Mouse (Mus musculus) kidney, embryonic 14.5 days (tissue): Measurements from ENCODE around the gene Zfp212. TPM values are rescaled to one million over a fixed set of nuclear protein-coding genes. Genes with fewer than 3 reads are reported as not detected.
"Not testable (repeated sequence)": the region's sequence is repeated elsewhere in the genome, so short reads cannot be mapped to it uniquely, and the experiment has no call there.

Source experiments
- ATAC-seq: fragments of 200-750 bp; cut with Nextera tagmentation; 2 replicates; pipeline ENCODE4 v1.8.0; 2017; ENCODE audit warnings: moderate number of reproducible peaks, mild to moderate bottlenecking, moderate TSS enrichment, moderate library complexity; ENCODE audit not compliant: low FRiP score, low TSS enrichment
- H3K27ac ChIP-seq: fragments of 300-500 bp; sonication (generic); 2 replicates; pipeline ENCODE4 v1.5.1; 2014; ENCODE audit warnings: low read depth, mild to moderate bottlenecking, low read length, moderate library complexity, mixed read lengths
- H3K27me3 ChIP-seq: fragments of 300-500 bp; sonication (generic); 2 replicates; pipeline ENCODE4 v1.6.1; 2014; ENCODE audit warnings: mild to moderate bottlenecking, low read length; ENCODE audit not compliant: control insufficient read depth, insufficient read depth
- H3K36me3 ChIP-seq: fragments of 300-500 bp; sonication (generic); 2 replicates; pipeline ENCODE4 v1.6.1; 2014; ENCODE audit warnings: low read length, mixed read lengths; ENCODE audit not compliant: control insufficient read depth, insufficient read depth
- H3K4me1 ChIP-seq: fragments of 300-500 bp; sonication (generic); 2 replicates; pipeline ENCODE4 v1.6.1; 2014; ENCODE audit warnings: low read length, mixed read lengths; ENCODE audit not compliant: control insufficient read depth, insufficient read depth
- H3K4me2 ChIP-seq: fragments of 300-500 bp; sonication (generic); replicated peaks from 2 replicates; pipeline ENCODE4 v1.6.1; 2014; ENCODE audit warnings: low read depth, mild to moderate bottlenecking, low read length
- H3K4me3 ChIP-seq: fragments of 300-500 bp; sonication (generic); 2 replicates; pipeline ENCODE4 v1.5.1; 2014; ENCODE audit warnings: mild to moderate bottlenecking, low read length
- H3K9ac ChIP-seq: fragments of 300-500 bp; sonication (generic); 2 replicates; pipeline ENCODE4 v1.6.1; 2014; ENCODE audit warnings: low read depth, mild to moderate bottlenecking, low read length, moderate library complexity
- H3K9me3 ChIP-seq: fragments of 300-500 bp; sonication (generic); 2 replicates; pipeline ENCODE4 v1.6.1; 2016; ENCODE audit warnings: low read length; ENCODE audit not compliant: control insufficient read depth
- WGBS: fragments of 180-500 bp; shearing (Covaris S2); extraction: QIAGEN DNeasy Blood & Tissue Kit; methylation state at CpG from one replicate; pipeline ENCODE4 v1.1.7; 2014; 5-methylcytosine and 5-hydroxymethylcytosine counted together
- polyA plus RNA-seq: library from polyadenylated mRNA; unstranded; fragments of >200 nt; fragmentation: Nextera tagmentation; extraction: Ambion mirVana; gene quantifications from 2 replicates; pipeline ENCODE4 v1.2.1, GENCODE M21; 2014

Gene Zfp212
- polyA plus RNA-seq, 1 experiment from 2014 or later = 15.3 TPM

GRCm38 (mm10) chr6:47954425-47954824 lies 34.1 kb downstream of the Zfp212 start:
- Histone ChIP-seq H3K27ac (no peak overlapping the region), H3K4me3 (peak overlapping the region; percentile 59; the same call in 1 of the 2 replicates), H3K4me1 (no peaks in the 10 kb centered on the region), H3K4me2 (peak overlapping the region; percentile 69), H3K36me3 (peaks cover 7% of the 10 kb centered on the region; the same call in 1 of the 2 replicates), H3K27me3 (no peaks in the 10 kb centered on the region), H3K9ac (no peak overlapping the region), H3K9me3 (no peaks in the 10 kb centered on the region)
- 82% methylated on average over 3 of the region's 3 CpGs for WGBS
- no peak for ATAC-seq

GRCm38 (mm10) chr6:47957816-47958215 lies 37.5 kb downstream of the Zfp212 start:
- no peaks in the 10 kb centered on the region for H3K9me3 ChIP-seq
- H3K4me2 ChIP-seq = no peak overlapping the region
- ATAC-seq = no peak
- H3K36me3 ChIP-seq = peaks cover 22% of the 10 kb centered on the region
- H3K27ac ChIP-seq = no peak overlapping the region
- no peak overlapping the region for H3K9ac ChIP-seq
- no peak overlapping the region for H3K4me3 ChIP-seq
- H3K27me3 ChIP-seq = no peaks in the 10 kb centered on the region
- no peaks in the 10 kb centered on the region for H3K4me1 ChIP-seq

- 84% methylated on average over 6 of the region's 6 CpGs for WGBS
- no peaks in the 10 kb centered on the region for H3K9me3 ChIP-seq
- H3K9ac ChIP-seq = no peak overlapping the region
- no peak overlapping the region for H3K27ac ChIP-seq
- no peak overlapping the region for H3K4me3 ChIP-seq
- H3K27me3 ChIP-seq = no peaks in the 10 kb centered on the region
- no peaks in the 10 kb centered on the region for H3K4me1 ChIP-seq
- no peak overlapping the region for H3K4me2 ChIP-seq
- peaks cover 48% of the 10 kb centered on the region for H3K36me3 ChIP-seq
- no peak for ATAC-seq
Measured at GRCm38 (mm10) chr6:47960685-47961421, 40.6 kb downstream of the Zfp212 start.

- Histone ChIP-seq H3K9me3 (no peaks in the 10 kb centered on the region), H3K4me3 (no peak overlapping the region), H3K4me1 (no peaks in the 10 kb centered on the region), H3K27me3 (no peaks in the 10 kb centered on the region), H3K27ac (no peak overlapping the region), H3K4me2 (no peak overlapping the region), H3K36me3 (peaks cover 42% of the 10 kb centered on the region), H3K9ac (no peak overlapping the region)
- WGBS = 83% methylated on average over 7 of the region's 7 CpGs
- ATAC-seq = no peak
Measured at GRCm38 (mm10) chr6:47963051-47963450, 42.8 kb downstream of the Zfp212 start.

- H3K36me3 ChIP-seq = peaks cover 25% of the 10 kb centered on the region
- not testable (repeated sequence) for ATAC-seq, H3K9me3 ChIP-seq, H3K4me1 ChIP-seq, H3K27me3 ChIP-seq, H3K4me3 ChIP-seq, H3K9ac ChIP-seq, H3K27ac ChIP-seq, H3K4me2 ChIP-seq
- WGBS = 90% methylated on average over 1 of the region's 1 CpGs
Measured at GRCm38 (mm10) chr6:47968166-47968565, 47.9 kb downstream of the Zfp212 start.

- Histone ChIP-seq H3K4me3 (no peak overlapping the region), H3K4me1 (no peaks in the 10 kb centered on the region), H3K4me2 (no peak overlapping the region), H3K9ac (no peak overlapping the region), H3K27ac (no peak overlapping the region), H3K36me3 (no peaks in the 10 kb centered on the region), H3K27me3 (no peaks in the 10 kb centered on the region), H3K9me3 (no peaks in the 10 kb centered on the region)
- ATAC-seq = no peak
- WGBS = 100% methylated on average over 1 of the region's 1 CpGs
Measured at GRCm38 (mm10) chr6:47974599-47974998, 54.3 kb downstream of the Zfp212 start.

- Histone ChIP-seq H3K9me3 (no peaks in the 10 kb centered on the region), H3K36me3 (no peaks in the 10 kb centered on the region), H3K4me1 (no peaks in the 10 kb centered on the region), H3K27me3 (no peaks in the 10 kb centered on the region), H3K27ac (no peak overlapping the region), H3K4me3 (no peak overlapping the region), H3K4me2 (no peak overlapping the region), H3K9ac (no peak overlapping the region)
- 16% methylated on average over 6 of the region's 6 CpGs for WGBS
- peak; percentile 81 for ATAC-seq
Measured at GRCm38 (mm10) chr6:47978897-47979368, 58.7 kb downstream of the Zfp212 start.

Other genes with a start within 250 kb of the Zfp212 start
- 228 and 351 TPM in 2 replicates for gene Pdia4, start 107.0 kb upstream of the Zfp212 start, polyA plus RNA-seq
- gene Zfp786, start 89.6 kb upstream of the Zfp212 start, polyA plus RNA-seq = 2.1 and 3.1 TPM in 2 replicates
- 8.6 and 11.6 TPM in 2 replicates for gene Zfp398, start 84.8 kb upstream of the Zfp212 start, polyA plus RNA-seq
- gene Zfp282, start 43.3 kb upstream of the Zfp212 start, polyA plus RNA-seq = 10.8 and 14.5 TPM in 2 replicates
- gene Zfp956, start 32.9 kb downstream of the Zfp212 start, polyA plus RNA-seq = 6.6 and 8.2 TPM in 2 replicates
- gene Zfp777, start 128.4 kb downstream of the Zfp212 start, polyA plus RNA-seq = 11.2 and 11.9 TPM in 2 replicates
- 19.8 and 27.7 TPM in 2 replicates for gene Zfp746, start 166.1 kb downstream of the Zfp212 start, polyA plus RNA-seq